Mouse (Mus musculus) left cerebral cortex, adult 9 months (tissue): Measurements from ENCODE around the gene Ccser1.

Experiments used
- DNase-seq, 2 experiments: peaks; one replicate each; pipeline ENCODE4 v3.0.0; 2022; ENCODE audit warnings: low spot score in 2 of 2

Gene Ccser1

DNA sequence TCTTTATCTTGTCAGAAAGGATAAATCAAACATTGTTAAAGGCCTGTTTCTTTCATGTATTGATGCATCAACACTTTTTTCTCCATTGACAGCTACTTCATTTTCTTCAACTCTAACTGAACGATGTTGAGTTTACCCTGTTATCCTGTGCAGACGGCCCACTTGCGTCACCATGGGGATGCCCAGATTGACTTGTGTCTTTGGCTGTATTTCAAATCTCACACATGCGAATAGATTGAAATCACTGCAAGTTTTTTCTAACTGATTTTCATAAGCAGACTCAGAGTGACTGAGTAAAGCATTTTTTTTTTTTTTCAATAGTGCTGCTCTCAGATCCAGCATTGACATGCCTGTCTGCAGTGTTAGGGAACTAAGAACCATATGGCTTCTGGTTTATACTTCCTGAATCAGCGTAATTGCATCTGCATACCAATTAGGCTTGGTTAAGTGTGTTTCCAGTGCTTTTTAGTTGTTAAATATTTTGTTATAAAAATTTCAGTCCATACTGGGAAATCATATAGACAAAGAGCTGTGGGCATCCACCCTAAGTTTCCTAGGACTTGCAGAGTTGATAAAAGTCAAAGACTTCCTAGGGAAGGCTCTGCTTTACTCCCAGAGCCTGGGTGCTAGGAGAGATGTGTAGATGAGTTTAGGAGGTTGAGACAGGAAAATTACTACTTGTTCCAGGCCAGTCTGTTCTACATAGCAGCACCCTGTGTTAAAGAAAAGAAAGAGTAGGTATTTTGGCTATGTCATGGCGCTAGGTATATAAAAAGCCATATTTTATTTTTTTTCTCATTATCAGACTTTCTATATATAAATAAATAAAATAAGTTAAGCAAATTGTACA, 116.3 kb downstream of the Ccser1 start:
- peak in 1 of 2 experiments; percentile 16 for DNase-seq

DNA sequence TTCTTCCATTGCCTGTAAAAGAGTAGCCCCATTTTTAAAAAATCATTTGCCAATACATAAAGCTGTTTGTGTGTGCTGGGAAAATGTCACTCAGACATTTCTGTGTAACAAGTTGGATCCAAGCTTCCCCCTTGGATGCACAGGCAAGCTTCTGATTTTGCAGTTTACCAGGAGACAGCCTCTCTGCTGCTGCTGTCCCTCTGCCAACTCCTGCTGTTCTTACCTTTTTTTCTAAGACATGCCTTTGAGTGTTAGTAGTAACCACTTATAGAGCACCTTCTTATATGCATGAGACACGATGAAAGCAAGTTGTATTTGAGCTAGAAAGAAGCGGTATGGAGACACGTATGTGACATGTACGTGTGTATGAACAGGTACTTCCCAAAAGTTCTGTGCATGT, 120.3 kb downstream of the Ccser1 start:
- no peak for DNase-seq

DNA sequence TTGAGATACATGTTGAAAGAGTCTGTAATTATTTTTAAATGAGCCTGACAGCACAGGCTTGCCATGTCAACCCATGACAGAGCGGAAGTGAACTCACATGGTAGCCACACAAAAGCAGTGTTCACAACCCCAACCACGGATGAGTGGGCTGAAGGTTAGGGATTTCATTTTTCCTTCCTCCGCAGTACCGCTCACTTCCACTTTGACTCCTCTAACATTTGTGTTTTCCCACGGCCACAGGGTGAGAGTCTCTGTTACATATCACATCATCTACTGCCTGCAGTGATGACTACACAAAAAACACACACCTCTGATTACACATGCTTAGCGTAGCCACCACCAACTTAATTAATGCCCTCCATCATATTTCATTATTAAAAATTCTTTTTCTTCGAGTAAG, 120.9 kb downstream of the Ccser1 start:
- DNase-seq, result no peak

DNA sequence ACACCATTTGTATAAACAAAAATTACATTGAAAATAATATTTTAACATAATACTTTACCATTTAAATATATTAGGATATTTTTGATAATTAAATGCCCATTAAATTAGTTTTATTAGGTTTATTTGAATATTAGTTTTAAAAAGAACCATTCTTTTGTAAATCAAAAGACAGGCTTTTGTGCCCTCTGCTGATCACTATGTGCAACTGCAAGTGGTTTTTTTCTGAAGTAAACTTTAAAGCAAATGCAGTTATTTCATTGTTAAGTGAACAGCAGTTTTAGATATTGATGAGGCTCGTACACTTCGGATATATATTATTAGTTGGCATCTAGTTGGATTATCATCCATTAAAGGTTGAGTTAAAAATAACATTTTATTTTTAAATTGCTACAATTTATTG, 121.5 kb downstream of the Ccser1 start:
- DNase-seq, result no peak

DNA sequence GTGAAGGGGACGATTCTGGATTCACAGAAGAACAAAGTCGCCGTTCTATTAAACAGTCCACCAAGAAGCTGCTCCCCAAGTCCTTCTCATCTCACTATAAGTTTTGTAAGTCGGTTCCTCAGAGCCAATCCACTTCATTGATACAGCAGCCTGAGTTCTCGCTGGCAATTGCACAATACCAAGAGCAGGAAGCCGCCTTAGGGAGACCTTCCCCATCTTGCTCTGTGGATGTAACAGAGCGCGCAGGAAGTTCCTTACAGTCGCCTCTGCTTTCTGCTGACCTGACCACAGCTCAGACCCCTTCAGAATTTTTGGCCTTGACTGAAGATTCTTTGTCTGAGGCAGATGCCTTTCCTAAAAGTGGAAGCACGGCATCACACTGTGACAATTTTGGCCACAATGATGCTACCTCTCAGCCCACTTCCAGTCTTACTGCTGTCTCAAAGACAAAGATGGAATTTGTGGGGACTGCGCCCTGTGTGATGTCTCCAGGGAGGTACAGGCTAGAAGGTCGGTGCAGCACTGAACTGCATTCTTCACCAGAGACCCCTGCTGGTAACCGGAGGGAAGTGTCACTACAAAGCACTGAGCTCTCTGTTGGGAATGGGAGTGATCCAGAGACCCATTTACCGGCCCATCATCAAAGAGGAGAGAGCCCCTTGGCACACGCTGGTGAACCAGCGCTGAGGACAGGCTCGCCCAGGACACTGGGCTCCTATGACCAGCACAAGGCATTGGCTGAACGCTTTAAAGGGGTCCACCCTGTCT, 131.4 kb downstream of the Ccser1 start:
- no peak for DNase-seq

DNA sequence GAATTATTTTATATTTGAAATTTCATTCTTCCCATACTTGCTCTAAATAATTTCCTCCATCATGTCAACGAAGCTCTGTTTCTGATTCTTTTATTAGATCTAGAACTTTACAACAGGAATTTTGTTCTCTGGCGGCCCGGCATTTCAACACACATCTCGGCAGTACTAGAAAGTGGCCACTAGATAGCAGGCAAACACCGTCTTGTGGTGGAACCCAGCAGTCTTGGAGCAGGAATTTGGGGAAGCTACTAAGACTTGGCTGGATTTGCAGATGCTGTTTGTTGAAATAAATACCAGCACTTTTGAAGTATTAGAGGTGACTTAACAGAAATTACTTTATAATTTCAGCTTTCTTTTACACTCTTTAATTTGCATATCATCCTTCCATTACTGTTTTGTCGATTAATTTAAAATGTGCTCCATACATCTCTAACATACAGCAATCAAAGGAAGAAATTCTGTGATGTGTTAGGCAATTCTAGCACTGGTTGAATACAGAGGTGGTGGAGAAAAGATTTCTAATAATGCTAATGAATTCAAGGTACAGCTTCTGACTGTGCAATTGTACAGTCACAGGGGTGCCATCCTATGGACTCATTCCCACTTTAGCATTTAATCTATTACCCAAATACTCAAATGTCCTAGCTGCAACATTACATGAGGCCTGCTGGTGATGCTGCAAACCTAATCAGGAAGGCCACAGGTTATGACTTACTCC, 135.9 kb downstream of the Ccser1 start:
- peak in 1 of 2 experiments; percentile 65 for DNase-seq

DNA sequence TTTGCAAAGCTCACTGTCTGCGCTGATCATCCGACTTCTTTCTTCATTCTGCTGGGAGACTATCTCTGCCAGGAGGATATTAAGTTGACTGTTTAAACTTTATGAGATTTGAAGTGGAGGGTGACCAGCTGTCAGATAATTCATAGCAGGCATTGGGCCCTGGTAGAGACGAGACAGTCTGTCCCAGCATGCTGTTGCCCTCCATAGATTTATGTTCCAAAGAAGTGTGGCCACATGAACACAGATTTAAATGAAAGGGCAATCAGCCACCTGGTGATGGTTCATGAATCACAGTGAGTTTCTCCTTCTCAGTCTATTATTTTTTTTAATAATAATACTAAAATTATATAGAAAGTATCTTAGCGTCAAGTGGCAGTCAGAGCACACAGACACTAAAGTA, 140.7 kb downstream of the Ccser1 start:
- DNase-seq, result no peak

DNA sequence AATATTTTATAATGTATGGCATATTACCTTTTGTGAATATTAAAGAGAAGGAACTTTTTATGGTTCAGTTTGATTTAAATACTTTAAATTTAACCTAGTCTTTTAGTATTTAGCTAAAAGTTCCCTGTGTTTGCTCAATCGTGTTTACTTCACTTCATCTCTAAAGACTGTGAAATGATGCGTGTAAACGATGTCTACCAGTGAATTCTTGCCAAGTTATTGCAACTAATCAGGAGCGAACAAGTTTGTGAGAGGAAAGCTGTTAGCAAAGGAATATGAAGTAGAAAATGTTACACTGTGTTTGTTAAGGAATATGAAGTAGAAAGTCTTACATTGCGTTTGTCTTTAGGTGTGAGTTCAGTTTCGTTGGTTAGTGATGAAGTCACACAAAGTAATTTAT, 142.2 kb downstream of the Ccser1 start:
- no peak for DNase-seq

DNA sequence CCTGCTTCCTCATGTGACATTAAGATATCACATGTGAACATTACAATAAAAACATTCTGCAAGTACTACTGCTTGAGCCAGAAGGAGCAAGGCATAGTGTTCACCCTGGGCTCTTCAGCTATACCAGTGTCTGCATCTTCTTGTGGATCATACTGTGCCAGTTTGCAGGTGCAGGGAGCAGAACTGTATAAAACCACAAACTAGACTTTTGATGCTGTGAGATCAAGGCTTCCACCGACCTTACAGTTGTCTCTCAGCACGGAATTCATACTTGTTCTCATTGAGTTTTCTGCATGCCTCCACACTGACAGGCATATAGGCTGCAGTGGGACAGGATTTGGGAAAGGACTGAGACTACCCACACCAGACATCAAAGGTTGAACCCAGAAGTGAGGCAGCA, 146.0 kb downstream of the Ccser1 start:
- DNase-seq, result no peak

DNA sequence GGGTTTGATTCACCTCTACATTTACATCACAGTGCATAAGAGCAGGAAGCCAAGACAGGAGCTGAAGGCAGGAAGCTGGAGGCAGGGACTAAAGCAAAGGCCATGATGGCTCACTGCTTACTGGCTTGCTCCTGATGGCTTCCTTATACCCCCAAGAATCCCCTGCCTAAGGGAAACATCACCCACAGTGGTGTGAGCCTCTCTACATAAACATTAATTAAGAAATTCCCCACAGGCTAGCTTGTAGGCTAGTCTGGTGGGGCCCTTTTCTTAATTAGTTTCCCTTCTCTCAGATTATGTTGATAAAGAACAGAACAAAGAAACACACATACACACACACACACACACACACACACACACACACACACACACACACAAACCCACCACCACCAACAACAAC, 148.9 kb downstream of the Ccser1 start:
- DNase-seq, result no peak

DNA sequence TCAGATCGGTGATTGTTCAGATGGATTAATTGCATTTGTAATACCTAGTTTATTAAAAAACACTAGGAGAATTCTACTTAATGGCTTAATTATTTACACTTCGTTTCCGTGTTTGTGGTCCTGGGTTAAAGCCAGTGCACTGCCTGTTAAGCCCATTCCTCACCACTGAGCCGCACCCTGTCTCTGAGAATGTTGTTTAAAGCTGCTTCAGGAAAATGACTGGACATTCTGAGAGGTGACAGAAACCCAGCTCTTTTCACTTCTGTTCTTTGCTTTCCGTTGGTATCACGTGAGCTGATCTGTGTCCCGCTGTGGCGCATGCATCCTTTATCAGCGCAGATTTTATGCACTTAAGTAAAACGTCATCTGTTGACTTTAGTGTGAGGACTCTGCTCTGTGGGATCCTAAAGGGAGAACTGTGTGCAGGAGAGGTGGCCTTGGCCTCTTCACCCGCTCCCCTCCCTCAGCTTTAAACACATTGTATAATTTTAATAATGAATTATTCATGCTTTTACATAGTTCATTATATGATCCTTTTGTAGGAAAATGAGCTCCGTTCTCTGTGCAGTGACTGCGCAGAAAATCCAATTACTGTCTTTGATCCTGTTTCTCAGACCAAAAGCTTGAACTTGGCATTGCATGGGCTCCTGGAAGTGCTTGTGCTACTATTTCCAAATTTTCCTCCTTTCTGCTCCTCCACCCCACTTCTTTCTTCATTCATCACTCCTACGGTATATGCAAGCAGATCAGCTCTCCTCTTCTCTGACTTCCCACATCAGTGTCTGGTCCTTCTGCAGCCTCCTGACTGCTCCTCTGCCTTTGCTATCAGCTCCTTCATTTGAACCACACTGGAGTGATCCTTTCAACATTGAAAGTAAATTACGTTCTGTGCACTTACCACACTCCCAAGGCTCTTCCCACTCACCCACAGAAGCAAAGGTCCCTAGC, 149.7 kb downstream of the Ccser1 start:
- no peak for DNase-seq

DNA sequence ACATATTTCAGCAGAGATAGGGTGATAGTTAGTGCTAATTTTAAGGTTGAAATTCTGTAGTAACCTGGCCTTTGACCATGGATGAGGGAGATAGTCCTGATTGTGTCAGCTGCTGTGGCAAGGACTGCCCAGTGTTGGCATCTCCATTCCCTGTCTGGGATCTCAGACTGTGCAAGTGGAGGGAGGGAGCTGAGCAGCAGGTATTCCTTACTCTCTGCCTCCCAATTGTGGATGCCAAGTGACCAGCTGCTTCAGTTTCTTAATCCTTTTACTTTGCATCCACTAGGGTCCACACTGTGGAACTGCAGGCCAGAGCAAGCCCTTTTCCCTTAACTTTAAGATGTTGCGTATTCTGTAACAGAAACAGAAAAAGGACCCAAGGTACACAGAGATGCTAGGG, 154.3 kb downstream of the Ccser1 start:
- DNase-seq, result no peak

DNA sequence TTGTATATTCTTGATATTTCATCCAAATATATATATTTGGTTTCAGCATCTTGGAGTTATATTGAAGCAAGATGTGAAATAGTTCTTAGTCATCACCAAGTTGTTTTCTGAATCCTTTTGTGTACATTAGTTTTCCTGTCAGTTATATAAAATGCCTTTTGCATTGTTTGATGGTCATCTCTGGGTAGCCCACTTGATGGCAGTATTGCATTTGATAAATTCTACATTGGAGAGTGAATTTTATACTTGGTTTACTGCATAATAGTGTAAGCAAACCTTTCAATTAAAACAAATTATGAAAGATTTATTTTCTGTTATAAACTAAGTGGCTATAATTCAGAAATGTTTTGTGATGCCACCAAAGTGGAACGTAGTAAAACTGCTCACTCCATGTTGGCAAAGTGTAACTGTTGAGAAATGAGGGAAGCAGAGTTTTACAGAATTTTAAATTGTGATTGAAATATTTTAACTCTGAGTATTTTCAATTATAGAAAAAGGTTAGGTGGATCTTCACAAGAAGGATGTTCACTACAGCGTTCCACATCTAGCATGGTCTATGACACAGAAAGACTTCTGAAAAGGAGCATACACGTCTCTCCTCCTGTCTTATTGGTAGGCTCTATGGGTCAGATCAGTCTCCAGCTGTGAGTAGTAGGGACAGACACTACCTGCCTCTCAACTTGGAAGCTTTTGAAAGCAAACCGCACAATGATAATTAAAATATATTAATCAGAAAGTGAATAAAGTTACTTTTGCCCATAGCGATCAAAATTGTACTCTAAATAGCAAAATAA, 167.1 kb downstream of the Ccser1 start:
- DNase-seq, result peak in 1 of 2 experiments; percentile 35

DNA sequence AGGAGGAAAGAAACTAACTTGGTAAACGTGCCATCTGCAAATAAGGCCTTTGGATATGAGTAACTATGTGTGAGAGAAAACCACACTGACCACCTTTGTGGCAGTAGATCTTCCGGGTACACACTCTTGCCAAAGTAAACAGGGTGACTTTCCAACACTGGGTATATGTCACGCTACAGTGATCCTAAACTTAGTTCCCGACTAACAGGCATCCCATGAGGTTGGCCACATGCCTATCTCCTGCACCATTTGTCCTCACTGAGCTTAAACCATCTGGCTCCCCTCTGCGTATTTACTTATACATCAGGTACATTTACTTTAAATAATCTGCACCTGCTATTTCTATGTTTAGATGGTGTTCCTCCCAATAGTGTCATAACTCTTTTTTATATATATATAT, 183.6 kb downstream of the Ccser1 start:
- peak in 1 of 2 experiments; percentile 7 for DNase-seq

DNA sequence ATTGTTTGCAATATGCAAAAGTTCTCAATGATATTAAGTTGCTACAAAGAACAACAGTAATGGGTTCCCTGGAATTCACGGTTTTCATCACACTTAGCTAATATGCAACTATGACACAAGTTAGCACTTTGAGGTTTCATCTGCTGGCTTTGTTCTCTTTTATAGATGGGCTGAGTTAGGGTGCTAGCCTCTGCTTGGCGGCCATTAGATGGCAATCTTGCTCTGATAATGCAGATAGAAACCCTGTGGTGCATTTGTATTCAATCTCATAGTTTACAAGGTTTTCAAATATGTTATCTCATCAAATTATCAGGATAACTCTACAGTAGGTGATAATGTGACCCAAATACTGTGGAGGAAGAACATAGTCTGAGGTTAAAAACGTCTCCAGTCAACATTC, 202.4 kb downstream of the Ccser1 start:
- no peak for DNase-seq

DNA sequence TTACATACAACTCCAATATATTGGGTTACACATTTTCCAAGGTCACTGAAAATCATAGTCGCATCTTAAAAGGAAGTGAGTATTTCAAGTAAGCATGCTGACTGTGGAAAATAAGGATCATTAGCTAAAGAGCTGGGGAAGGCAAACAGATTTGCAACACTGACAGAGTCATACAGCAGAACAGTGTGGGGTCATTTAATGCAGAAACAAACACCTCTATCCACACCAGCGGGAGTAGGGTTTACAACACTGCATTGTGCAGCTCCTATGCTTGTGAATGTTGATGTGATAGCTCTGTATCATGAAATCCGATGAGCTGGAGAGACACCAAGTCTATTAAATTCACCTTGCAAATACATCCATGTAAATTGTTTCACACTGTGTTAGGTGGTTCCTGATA, 202.9 kb downstream of the Ccser1 start:
- DNase-seq, result no peak

DNA sequence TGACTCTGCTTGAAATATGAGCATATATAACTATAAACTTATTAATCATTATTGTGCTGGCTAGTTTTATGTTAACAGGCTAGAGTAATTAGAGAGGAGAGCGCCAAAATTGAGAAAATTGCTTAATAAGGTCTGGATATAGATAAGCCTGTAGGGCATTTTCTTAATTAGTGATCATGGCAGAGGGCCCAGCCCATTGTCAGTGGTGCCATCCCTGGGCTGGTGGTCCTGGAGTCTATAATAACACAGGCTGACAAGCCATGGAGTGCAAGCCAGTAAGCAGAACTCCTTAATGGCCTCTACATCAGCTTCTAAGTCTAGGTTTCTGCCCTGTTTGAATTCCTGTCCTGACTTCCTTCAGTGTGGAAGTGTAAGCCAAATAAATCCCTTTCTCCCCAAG, 206.9 kb downstream of the Ccser1 start:
- no peak for DNase-seq

DNA sequence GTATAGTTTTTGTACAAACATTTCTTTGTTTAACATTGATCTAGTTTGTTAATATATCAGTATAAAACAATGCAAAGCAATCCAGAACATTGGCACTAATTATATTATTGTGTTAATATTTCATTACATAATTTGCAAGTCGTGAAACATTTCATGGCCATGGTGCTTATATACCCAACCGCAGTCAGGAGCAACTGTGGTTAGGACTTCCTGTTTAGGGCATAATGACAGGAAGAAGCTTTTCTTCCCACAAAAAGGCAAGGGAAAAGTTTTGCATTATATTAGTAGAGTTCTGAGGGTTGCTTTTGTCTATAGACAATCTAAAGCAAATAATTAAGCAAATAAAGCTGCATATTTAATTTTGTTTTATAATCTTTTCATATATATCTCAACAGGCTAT, 247.4 kb downstream of the Ccser1 start:
- DNase-seq, result no peak

DNA sequence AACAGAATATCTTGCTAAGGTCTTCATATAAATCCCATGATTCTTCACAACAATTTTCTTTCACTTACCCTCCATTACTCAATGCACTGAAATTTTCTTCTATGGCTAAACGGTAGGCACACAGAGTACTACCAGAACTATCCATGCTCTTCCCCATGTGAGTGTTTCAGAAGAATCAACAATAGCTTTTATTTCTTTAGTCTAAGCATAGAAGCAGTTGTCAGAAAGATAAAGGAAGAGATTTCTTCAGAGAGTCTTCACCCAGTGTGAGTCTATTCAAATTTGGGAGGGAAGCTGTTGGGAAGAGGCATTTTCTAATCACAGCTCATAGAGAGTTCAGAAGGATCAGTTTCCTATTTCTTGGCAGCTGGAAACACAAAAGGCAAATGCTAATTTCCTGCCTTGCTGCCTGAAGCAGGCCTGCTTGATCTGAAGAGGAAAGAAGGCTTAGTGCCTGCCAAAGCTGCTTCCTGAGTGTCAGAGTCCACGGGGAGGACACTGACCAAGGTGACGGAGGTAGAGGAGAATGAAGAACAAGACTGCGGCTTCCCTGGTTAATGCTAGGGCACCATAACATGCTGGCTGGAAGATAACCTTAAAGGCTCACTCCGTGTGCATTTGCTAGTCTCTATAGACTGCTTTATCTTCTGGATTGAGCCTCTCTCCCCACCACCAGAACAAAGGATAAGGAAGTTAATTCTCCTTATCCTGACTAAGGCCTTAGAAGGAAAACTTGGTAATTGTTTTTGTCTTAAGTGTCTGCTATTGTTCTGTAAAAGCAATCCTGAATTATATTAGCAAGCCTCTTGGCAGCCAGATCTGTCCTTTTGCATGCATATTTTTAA, 251.0 kb downstream of the Ccser1 start:
- DNase-seq, result no peak

DNA sequence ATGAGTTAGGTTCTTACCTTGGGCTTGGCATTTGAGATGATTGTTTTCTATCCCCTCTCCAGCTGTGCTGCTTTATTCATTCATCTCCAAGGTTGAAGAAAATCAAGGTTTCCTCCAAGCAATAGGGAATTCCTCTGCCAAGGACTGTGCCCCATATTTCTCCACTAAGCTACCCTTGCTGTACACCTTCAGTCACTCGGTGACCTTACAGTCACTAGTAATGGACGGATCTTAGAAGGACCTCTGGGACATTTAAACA, 251.5 kb downstream of the Ccser1 start:
- DNase-seq, result no peak
